Mouse (Mus musculus): ENCODE data around the gene Lamtor1. TPM values are rescaled to one million over a fixed set of nuclear protein-coding genes. Genes with fewer than 3 reads are reported as not detected.
"Not testable (repeated sequence)": the region's sequence is repeated elsewhere in the genome, so short reads cannot be mapped to it uniquely, and the experiment has no call there.

Gene Lamtor1
- polyA plus RNA-seq, 1 experiment from 2014 or later = 135 TPM

- 94% methylated on average over 4 of the region's 4 CpGs for WGBS
These were observed 31.3 kb downstream of the Lamtor1 start for GRCm38 (mm10) chr7:101936996-101937395.

GRCm38 (mm10) chr7:101937569-101937968 lies 31.9 kb downstream of the Lamtor1 start:
- no peak for ATAC-seq (ENCODE audit: low FRiP score)
- no peak for DNase-seq (ENCODE audit: low spot score)
- Histone ChIP-seq H3K27me3 (ENCODE audit: control insufficient read depth, insufficient read depth, low read length) (no peaks in the 10 kb centered on the region), H3K9me3 (ENCODE audit: control insufficient read depth, low read length) (no peaks in the 10 kb centered on the region), H3K4me1 (replicated peaks; ENCODE audit: control insufficient read depth, insufficient read depth, low read length) (peaks cover 13% of the 10 kb centered on the region; the same call in 1 of the 2 replicates), H3K4me3 (replicated peaks; ENCODE audit: low read length) (no peak overlapping the region), H3K36me3 (replicated peaks; ENCODE audit: control insufficient read depth, insufficient read depth) (no peaks in the 10 kb centered on the region), H3K9ac (no peak overlapping the region), H3K27ac (no peak overlapping the region), H3K4me2 (replicated peaks) (no peak overlapping the region)
- 92% methylated on average over 4 of the region's 4 CpGs for WGBS

More at GRCm38 (mm10) chr7:101936996-101937395, 31.3 kb downstream of the Lamtor1 start:
- no peaks in the 10 kb centered on the region for H3K9me3 ChIP-seq (ENCODE audit: control insufficient read depth, low read length)
- H3K36me3 ChIP-seq (replicated peaks; ENCODE audit: control insufficient read depth, insufficient read depth) = no peaks in the 10 kb centered on the region
- ATAC-seq (ENCODE audit: low FRiP score) (no peak), DNase-seq (ENCODE audit: low spot score) (no peak)
- H3K4me1 ChIP-seq (replicated peaks; ENCODE audit: control insufficient read depth, insufficient read depth, low read length) = peaks cover 13% of the 10 kb centered on the region; the same call in 1 of the 2 replicates
- no peak overlapping the region for H3K27ac ChIP-seq
- no peak overlapping the region for H3K4me3 ChIP-seq (replicated peaks; ENCODE audit: low read length)
- H3K27me3 ChIP-seq (ENCODE audit: control insufficient read depth, insufficient read depth, low read length) = no peaks in the 10 kb centered on the region
- H3K4me2 ChIP-seq (replicated peaks) = no peak overlapping the region
- H3K9ac ChIP-seq = no peak overlapping the region

- Histone ChIP-seq H3K36me3 (replicated peaks; ENCODE audit: control insufficient read depth, insufficient read depth) (no peaks in the 10 kb centered on the region), H3K9ac (no peak overlapping the region), H3K4me2 (replicated peaks) (no peak overlapping the region), H3K27me3 (ENCODE audit: control insufficient read depth, insufficient read depth, low read length) (no peaks in the 10 kb centered on the region), H3K4me1 (replicated peaks; ENCODE audit: control insufficient read depth, insufficient read depth, low read length) (peaks cover 13% of the 10 kb centered on the region; the same call in 1 of the 2 replicates), H3K4me3 (replicated peaks; ENCODE audit: low read length) (no peak overlapping the region), H3K27ac (no peak overlapping the region), H3K9me3 (ENCODE audit: control insufficient read depth, low read length) (no peaks in the 10 kb centered on the region)
- DNase-seq (ENCODE audit: low spot score) (no peak), ATAC-seq (ENCODE audit: low FRiP score) (no peak)
- whole genome bisulfite sequencing = 93% methylated on average over 2 of the region's 2 CpGs
These were observed 32.6 kb downstream of the Lamtor1 start for GRCm38 (mm10) chr7:101938348-101938747.

GRCm38 (mm10) chr7:101939758-101940157 lies 34.1 kb downstream of the Lamtor1 start:
- H3K9me3 ChIP-seq (ENCODE audit: control insufficient read depth, low read length) = no peaks in the 10 kb centered on the region
- ATAC-seq (ENCODE audit: low FRiP score) (no peak), DNase-seq (ENCODE audit: low spot score) (no peak)
- peaks cover 10% of the 10 kb centered on the region; the same call in 1 of the 2 replicates for H3K4me1 ChIP-seq (replicated peaks; ENCODE audit: control insufficient read depth, insufficient read depth, low read length)
- WGBS = 98% methylated on average over 4 of the region's 4 CpGs
- H3K27ac ChIP-seq = no peak overlapping the region
- no peak overlapping the region for H3K4me3 ChIP-seq (replicated peaks; ENCODE audit: low read length)
- H3K4me2 ChIP-seq (replicated peaks) = no peak overlapping the region
- H3K36me3 ChIP-seq (replicated peaks; ENCODE audit: control insufficient read depth, insufficient read depth) = no peaks in the 10 kb centered on the region
- no peak overlapping the region for H3K9ac ChIP-seq
- no peaks in the 10 kb centered on the region for H3K27me3 ChIP-seq (ENCODE audit: control insufficient read depth, insufficient read depth, low read length)

GRCm38 (mm10) chr7:101949008-101949407 lies 43.3 kb downstream of the Lamtor1 start:
- H3K4me3 ChIP-seq (replicated peaks; ENCODE audit: low read length); H3K4me1 ChIP-seq (replicated peaks; ENCODE audit: control insufficient read depth, insufficient read depth, low read length); ATAC-seq (ENCODE audit: low FRiP score); DNase-seq (ENCODE audit: low spot score); H3K9me3 ChIP-seq (ENCODE audit: control insufficient read depth, low read length); H3K27me3 ChIP-seq (ENCODE audit: control insufficient read depth, insufficient read depth, low read length); H3K27ac ChIP-seq; H3K4me2 ChIP-seq (replicated peaks); H3K36me3 ChIP-seq (replicated peaks; ENCODE audit: control insufficient read depth, insufficient read depth); H3K9ac ChIP-seq: not testable (repeated sequence)
- WGBS = 92% methylated on average over 5 of the region's 5 CpGs

GRCm38 (mm10) chr7:101951648-101952047 lies 45.9 kb downstream of the Lamtor1 start:
- no peaks in the 10 kb centered on the region for H3K27me3 ChIP-seq (ENCODE audit: control insufficient read depth, insufficient read depth, low read length)
- no peaks in the 10 kb centered on the region for H3K9me3 ChIP-seq (ENCODE audit: control insufficient read depth, low read length)
- no peak overlapping the region for H3K27ac ChIP-seq
- H3K4me1 ChIP-seq (replicated peaks; ENCODE audit: control insufficient read depth, insufficient read depth, low read length) = no peaks in the 10 kb centered on the region
- no peak for ATAC-seq (ENCODE audit: low FRiP score)
- no peak overlapping the region for H3K4me2 ChIP-seq (replicated peaks)
- DNase-seq (ENCODE audit: low spot score) = no peak
- H3K9ac ChIP-seq = no peak overlapping the region
- WGBS = 93% methylated on average over 1 of the region's 1 CpGs
- no peak overlapping the region for H3K4me3 ChIP-seq (replicated peaks; ENCODE audit: low read length)
- no peaks in the 10 kb centered on the region for H3K36me3 ChIP-seq (replicated peaks; ENCODE audit: control insufficient read depth, insufficient read depth)

- no peak overlapping the region for H3K4me2 ChIP-seq (replicated peaks)
- no peaks in the 10 kb centered on the region for H3K9me3 ChIP-seq (ENCODE audit: control insufficient read depth, low read length)
- WGBS = 65% methylated on average over 2 of the region's 2 CpGs
- DNase-seq (ENCODE audit: low spot score) (no peak), ATAC-seq (ENCODE audit: low FRiP score) (no peak)
- no peak overlapping the region for H3K27ac ChIP-seq
- no peak overlapping the region for H3K9ac ChIP-seq
- H3K4me1 ChIP-seq (replicated peaks; ENCODE audit: control insufficient read depth, insufficient read depth, low read length) = no peaks in the 10 kb centered on the region
- H3K4me3 ChIP-seq (replicated peaks; ENCODE audit: low read length) = no peak overlapping the region
- no peaks in the 10 kb centered on the region for H3K36me3 ChIP-seq (replicated peaks; ENCODE audit: control insufficient read depth, insufficient read depth)
- no peaks in the 10 kb centered on the region for H3K27me3 ChIP-seq (ENCODE audit: control insufficient read depth, insufficient read depth, low read length)
These were observed 46.4 kb downstream of the Lamtor1 start for GRCm38 (mm10) chr7:101952098-101952497.

GRCm38 (mm10) chr7:101954163-101954562 lies 48.5 kb downstream of the Lamtor1 start:
- Histone ChIP-seq H3K9ac (no peak overlapping the region), H3K36me3 (replicated peaks; ENCODE audit: control insufficient read depth, insufficient read depth) (no peaks in the 10 kb centered on the region), H3K4me2 (replicated peaks) (no peak overlapping the region), H3K4me3 (replicated peaks; ENCODE audit: low read length) (no peak overlapping the region), H3K9me3 (ENCODE audit: control insufficient read depth, low read length) (no peaks in the 10 kb centered on the region), H3K27ac (no peak overlapping the region), H3K4me1 (replicated peaks; ENCODE audit: control insufficient read depth, insufficient read depth, low read length) (no peaks in the 10 kb centered on the region), H3K27me3 (ENCODE audit: control insufficient read depth, insufficient read depth, low read length) (no peaks in the 10 kb centered on the region)
- 95% methylated on average over 2 of the region's 2 CpGs for WGBS
- DNase-seq (ENCODE audit: low spot score) (no peak), ATAC-seq (ENCODE audit: low FRiP score) (no peak)

- Histone ChIP-seq H3K4me3 (replicated peaks; ENCODE audit: low read length) (no peak overlapping the region), H3K9me3 (ENCODE audit: control insufficient read depth, low read length) (no peaks in the 10 kb centered on the region), H3K27me3 (ENCODE audit: control insufficient read depth, insufficient read depth, low read length) (no peaks in the 10 kb centered on the region), H3K4me1 (replicated peaks; ENCODE audit: control insufficient read depth, insufficient read depth, low read length) (no peaks in the 10 kb centered on the region; the same call in 1 of the 2 replicates), H3K4me2 (replicated peaks) (no peak overlapping the region), H3K27ac (no peak overlapping the region), H3K9ac (no peak overlapping the region), H3K36me3 (replicated peaks; ENCODE audit: control insufficient read depth, insufficient read depth) (no peaks in the 10 kb centered on the region)
- DNase-seq (ENCODE audit: low spot score) (no peak), ATAC-seq (ENCODE audit: low FRiP score) (no peak)
- 87% methylated on average over 2 of the region's 2 CpGs for WGBS
These were observed 49.6 kb downstream of the Lamtor1 start for GRCm38 (mm10) chr7:101955276-101955675.

GRCm38 (mm10) chr7:101955862-101956261 lies 50.2 kb downstream of the Lamtor1 start:
- Histone ChIP-seq H3K36me3 (replicated peaks; ENCODE audit: control insufficient read depth, insufficient read depth) (no peaks in the 10 kb centered on the region), H3K9ac (no peak overlapping the region), H3K27ac (no peak overlapping the region), H3K9me3 (ENCODE audit: control insufficient read depth, low read length) (no peaks in the 10 kb centered on the region), H3K4me1 (replicated peaks; ENCODE audit: control insufficient read depth, insufficient read depth, low read length) (no peaks in the 10 kb centered on the region; the same call in 1 of the 2 replicates), H3K4me3 (replicated peaks; ENCODE audit: low read length) (no peak overlapping the region), H3K27me3 (ENCODE audit: control insufficient read depth, insufficient read depth, low read length) (no peaks in the 10 kb centered on the region), H3K4me2 (replicated peaks) (no peak overlapping the region)
- no peak for DNase-seq (ENCODE audit: low spot score)
- WGBS = 52% methylated on average over 4 of the region's 4 CpGs
- ATAC-seq (ENCODE audit: low FRiP score) = no peak

Data from hindbrain, embryonic 14.5 days (tissue).